Mouse (Mus musculus) ES-CJ7 (cell line): ENCODE results near the gene Tnfsf11.
A peak's percentile ranks its signal among the peaks of the same experiment; 100 is the strongest.

ENCODE experiments used
- DNase-seq: peaks from one replicate; pipeline ENCODE4 v3.0.0; 2011; ENCODE audit warnings: low read depth, low spot score

Gene Tnfsf11

GRCm38 (mm10) chr14:78307286-78308237, at the start of gene Tnfsf11:
Tnfsf11 (minus strand) TSS chr14:78308043.
- DNase-seq, result peak; percentile 42

DNA sequence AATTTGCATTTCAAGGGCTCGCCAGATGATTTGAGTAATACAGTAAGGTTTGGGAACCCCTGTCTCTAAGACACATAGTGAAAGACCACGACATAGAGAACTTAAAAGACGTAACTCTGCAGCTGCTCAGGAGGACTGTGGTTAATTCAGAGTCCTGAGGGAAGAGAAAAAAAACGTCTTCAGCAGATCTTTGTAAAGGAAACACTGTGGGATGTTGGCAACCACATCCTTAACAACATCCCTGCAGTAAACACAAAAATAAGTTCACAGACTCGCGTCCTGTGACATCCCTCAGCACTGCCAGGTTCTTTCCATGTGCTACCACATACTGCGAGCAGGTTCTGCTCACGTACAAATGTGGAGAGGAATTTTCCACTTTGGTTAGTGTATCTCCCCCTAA, 48.9 kb upstream of the Tnfsf11 start:
- DNase-seq, result no peak

GRCm38 (mm10) chr14:78355381-78355780, 47.5 kb upstream of the Tnfsf11 start:
- DNase-seq, result no peak

DNA sequence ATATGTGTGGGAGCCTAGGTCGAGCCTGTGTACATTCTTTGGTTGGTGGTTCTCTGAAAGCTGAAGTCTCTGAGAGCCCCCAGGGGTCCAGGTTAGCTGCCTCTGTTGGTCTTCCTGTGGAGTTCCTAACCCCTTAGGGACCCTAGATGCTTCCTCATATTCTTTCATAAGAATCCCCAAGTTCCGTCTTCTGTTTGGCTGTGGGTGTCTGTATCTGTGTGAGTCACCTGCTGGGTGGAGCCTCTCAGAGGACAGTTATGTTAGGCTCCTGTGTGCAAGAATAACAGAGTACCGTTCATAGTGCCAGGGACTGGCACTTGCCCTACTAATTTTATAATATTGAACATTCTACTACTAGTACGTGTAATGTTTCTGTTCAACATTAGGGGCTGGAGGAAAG, 45.0 kb upstream of the Tnfsf11 start:
- no peak for DNase-seq

- DNase-seq, result no peak
Measured at GRCm38 (mm10) chr14:78351544-78351943, 43.7 kb upstream of the Tnfsf11 start.

DNA sequence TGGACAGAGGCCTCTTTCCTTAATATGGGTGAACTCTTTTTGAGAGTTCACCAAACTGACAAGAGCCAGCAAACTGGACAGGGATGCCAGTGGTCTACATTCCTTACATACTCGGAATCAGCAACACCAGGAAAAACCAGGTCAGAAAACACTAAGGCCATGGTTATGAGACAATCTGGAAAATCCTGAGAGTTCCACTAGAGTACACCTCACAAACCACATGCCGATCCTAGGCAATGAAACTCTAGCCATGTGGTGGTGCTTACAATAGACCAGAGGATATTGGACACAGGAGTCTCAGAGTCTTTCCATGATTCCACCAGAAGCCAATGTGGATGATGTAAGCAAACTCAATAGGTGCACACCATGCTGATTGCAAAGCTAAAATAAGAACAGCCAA, 39.9 kb upstream of the Tnfsf11 start:
- no peak for DNase-seq

DNA sequence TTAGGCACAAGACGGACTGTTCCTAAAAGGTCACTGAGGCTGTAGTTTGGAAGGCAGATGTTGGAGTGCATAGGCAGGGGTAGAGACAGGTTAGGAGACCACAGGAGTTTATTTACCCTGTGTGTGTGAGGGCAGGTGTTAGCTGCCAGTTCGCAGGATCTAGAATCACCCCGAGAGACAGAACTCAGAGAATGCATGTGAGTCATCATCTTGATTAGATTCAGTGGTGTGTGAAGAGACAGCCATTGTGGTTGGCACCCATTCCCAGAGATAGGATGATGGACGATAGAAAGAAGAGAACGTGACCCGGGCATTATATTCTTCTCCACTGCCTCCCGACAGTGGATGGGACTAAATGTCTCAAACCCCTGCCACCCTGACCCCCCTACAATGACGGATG, 35.2 kb upstream of the Tnfsf11 start:
- no peak for DNase-seq

DNA sequence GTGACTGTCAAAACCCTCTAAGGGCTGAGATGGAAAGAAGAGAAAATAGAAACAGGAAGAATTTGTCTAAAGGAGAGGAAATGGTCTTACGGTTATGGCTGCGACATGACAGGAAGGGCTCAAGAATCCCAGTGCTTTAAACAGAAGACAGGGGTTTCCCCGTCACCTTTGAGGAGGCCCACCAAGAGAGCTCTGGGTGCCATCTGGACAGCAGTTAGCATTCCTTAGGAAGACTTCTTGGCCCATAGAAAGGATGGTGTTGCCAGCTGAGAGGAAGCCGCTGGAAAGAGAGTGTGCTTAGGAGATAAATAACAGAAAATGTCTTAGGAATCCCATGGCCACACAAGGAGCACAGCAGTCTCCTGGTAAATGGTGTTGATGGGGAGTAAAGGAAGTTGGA, 34.3 kb upstream of the Tnfsf11 start:
- no peak for DNase-seq

- no peak for DNase-seq
Measured at GRCm38 (mm10) chr14:78333341-78333740, 25.5 kb upstream of the Tnfsf11 start.

- no peak for DNase-seq
Measured at GRCm38 (mm10) chr14:78331368-78331767, 23.5 kb upstream of the Tnfsf11 start.

- DNase-seq, result no peak
Measured at GRCm38 (mm10) chr14:78330576-78331300, 22.9 kb upstream of the Tnfsf11 start.

- DNase-seq, result no peak
Measured at GRCm38 (mm10) chr14:78329765-78330451, 22.1 kb upstream of the Tnfsf11 start.

DNA sequence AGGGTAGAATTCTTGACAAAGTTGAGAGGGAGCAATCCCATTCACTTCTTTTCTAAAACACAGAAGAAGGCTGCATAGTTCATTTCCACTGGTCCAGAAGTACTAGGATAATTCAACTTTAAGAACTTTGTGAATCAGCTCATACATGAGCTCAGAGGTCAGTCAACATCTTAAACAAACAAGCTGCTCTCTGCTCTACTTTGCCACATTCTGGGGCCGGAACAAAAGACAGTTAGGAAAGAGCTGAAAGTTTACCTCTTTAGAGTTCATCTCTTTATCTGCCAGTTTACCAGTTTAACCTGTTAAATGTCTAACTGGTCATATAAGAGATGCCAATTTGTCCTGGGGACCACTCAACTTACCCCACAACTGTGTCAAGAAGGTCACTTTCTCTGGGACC, 15.5 kb upstream of the Tnfsf11 start:
- DNase-seq, result no peak

DNA sequence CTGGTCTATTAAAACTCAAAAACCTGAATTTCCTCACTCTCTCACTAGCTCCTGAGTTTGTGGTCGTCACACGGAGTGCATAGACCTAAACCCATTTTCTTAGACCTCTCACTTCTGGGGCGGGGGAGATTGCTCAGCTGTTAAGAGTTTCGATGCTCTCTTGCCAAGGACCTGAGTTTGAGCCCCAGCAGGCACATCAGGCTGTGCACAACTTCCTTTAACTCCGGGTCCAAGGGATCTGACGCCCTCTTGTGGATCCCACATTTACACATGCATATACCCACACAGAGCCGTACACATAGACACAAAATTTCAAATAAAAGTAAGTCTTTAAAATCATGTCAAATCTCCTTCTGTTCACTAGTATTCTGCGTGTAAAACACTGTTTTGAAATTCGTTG, 15.1 kb upstream of the Tnfsf11 start:
- peak; percentile 45 for DNase-seq

GRCm38 (mm10) chr14:78320248-78320647, 12.4 kb upstream of the Tnfsf11 start:
- DNase-seq, result no peak

GRCm38 (mm10) chr14:78319580-78319979, 11.7 kb upstream of the Tnfsf11 start:
- DNase-seq, result no peak

DNA sequence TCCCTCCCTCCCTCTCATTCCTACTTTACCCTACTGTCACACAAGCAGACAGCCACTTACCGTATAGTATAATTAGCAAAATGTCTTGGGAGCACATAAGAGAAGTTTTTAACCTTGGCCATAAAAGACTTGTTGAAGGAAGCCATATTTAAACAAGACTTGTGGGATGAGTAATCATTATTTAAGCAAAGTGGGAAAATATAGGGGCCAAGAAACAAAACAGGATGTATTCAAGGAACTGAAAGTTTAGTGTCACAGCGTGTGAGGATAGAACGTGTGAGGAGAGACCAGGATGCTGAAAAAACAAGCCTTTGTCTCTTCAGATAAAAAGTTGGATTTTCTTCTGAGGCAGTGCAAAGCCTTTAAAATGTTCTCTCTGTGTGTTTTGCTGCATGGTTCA, 11.2 kb upstream of the Tnfsf11 start:
- no peak for DNase-seq

- no peak for DNase-seq
Measured at GRCm38 (mm10) chr14:78317623-78318022, 9.8 kb upstream of the Tnfsf11 start.

GRCm38 (mm10) chr14:78300914-78301313, 6.9 kb downstream of the Tnfsf11 start:
- no peak for DNase-seq

GRCm38 (mm10) chr14:78292687-78293086, 15.2 kb downstream of the Tnfsf11 start:
- DNase-seq, result peak; percentile 40

DNA sequence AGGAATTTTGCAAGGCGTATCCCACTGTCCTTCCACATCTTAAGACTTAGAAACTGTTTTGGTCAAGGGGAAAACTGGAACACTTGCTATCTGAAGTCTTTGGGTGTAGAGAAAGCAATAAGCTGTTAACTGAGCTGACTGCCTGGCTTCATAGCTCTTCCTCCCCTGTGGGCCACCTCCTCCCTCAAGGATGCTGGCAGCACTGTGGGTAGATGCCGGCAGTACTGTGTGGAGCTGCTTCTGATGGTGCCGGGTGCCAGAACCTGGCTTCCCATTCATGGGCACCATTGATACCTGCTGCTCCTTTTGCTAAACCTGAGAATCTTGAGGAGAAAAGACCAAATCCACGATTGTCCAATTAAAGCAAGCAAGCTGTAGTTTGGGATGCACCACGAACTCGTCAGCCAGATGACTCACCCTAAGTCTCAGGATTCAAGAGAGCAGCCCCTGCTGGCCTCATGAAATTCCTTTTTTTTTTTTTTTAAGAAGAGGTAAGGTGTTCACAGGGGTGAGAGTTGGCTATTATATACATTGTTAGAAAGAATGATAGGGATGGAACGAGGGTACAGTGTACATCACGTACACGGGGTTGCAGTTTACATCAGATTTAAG, 17.8 kb downstream of the Tnfsf11 start:
- peak; percentile 38 for DNase-seq

GRCm38 (mm10) chr14:78288903-78289302, 18.9 kb downstream of the Tnfsf11 start:
- peak; percentile 97 for DNase-seq
